Mouse (Mus musculus) embryo, embryonic 10.5 days (tissue): ENCODE measurements at regions not wholly inside any gene's neighbourhood (a gene's known extent, or its start where the extent isn't known, plus 50 kb on each side); places are given as distances from the start of the nearest gene placed in this dataset.

Experiments used
- DNase-seq: peaks from one replicate; pipeline ENCODE4 v3.0.0-alpha.2; 2015; ENCODE audit warnings: low spot score

GRCm38 (mm10) chr8:62425988-62426387, 303.0 kb upstream of the Anxa10 start:
- DNase-seq, result no peak

- peak; percentile 1 for DNase-seq
Measured at GRCm38 (mm10) chr8:62417549-62417948, 294.6 kb upstream of the Anxa10 start.
